Comparison of ENCODE assay signal across 11 mouse cellular contexts in the genomic region with DNA sequence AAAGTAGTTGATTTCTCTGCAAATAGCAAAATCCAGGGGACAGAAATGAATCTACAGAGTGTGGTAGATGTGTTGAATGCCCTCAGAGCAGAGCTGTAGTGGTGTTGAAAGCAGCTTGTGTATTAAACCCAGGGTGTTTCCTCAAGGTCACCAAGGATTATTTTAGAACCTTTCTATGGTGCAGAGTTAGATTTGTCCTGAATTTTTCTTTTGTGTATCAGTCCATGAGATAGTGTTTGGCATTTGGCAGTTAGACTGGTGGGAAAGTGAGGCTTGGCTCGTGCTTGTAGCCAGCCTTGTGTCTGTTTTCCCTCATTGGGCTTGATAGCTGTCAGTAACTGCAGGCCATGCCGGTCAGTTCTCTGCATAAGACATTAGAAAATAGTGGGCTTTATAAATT. TPM values are rescaled to one million over a fixed set of nuclear protein-coding genes. Genes with fewer than 3 reads are reported as not detected.
DNase-seq lines count a peak whose midpoint lies in the region; ATAC-seq and TF ChIP-seq lines count a peak whose summit lies in the region.
"Had no signal": no experiment of that assay in that cellular context is flagged by ENCODE, and none has a peak within 500 bp of the region (broad histone marks: within the 10 kb centered on the region; RNA-seq: fewer than 3 reads in every experiment).

No protein-coding gene starts in this region.

- no peak for DNase-seq in liver, embryonic 11.5 days (ENCODE audit: low spot score)
- no peak for DNase-seq in liver, postnatal 0 days
- DNase-seq in hindbrain, postnatal 0 days (ENCODE audit: low spot score): no peak
- no peak for DNase-seq in adrenal gland, adult (ENCODE audit: inconsistent age in 2 of 2, low spot score in 1 of 2)
- DNase-seq in layer of hippocampus, postnatal 14 days (ENCODE audit: low spot score in 2 of 2): no peak
- DNase-seq in layer of hippocampus, postnatal 10 days (ENCODE audit: low spot score in 2 of 2): no peak
- DNase-seq: cerebellum, adult 11 months; spleen, adult 18-20 months had no signal

- H3K4me2 ChIP-seq in liver, embryonic 11.5 days: peak overlapping the region; percentile 14; the same call in 1 of the 2 replicates
- H3K4me2 ChIP-seq in liver, postnatal 0 days (ENCODE audit: low read depth, low read length): no peak overlapping the region
- peak overlapping the region; percentile 35 for H3K4me2 ChIP-seq in forebrain, embryonic 15.5 days (replicated peaks)
- peak overlapping the region; percentile 86 for H3K4me2 ChIP-seq in hindbrain, postnatal 0 days (ENCODE audit: low read depth, low read length)
- peak overlapping the region; percentile 48 for H3K4me2 ChIP-seq in neural tube, embryonic 14.5 days (ENCODE audit: low read depth, low read length)

- no peak overlapping the region for H3K27ac ChIP-seq in liver, embryonic 11.5 days (ENCODE audit: low read depth, low read length)
- H3K27ac ChIP-seq in liver, postnatal 0 days (ENCODE audit: low read depth): no peak overlapping the region
- H3K27ac ChIP-seq in forebrain, embryonic 15.5 days (replicated peaks): no peak overlapping the region
- H3K27ac ChIP-seq in hindbrain, postnatal 0 days: no peak overlapping the region
- H3K27ac ChIP-seq in neural tube, embryonic 14.5 days (ENCODE audit: low read depth, low read length): no peak overlapping the region

- ATAC-seq in liver, embryonic 11.5 days (replicated peaks; ENCODE audit: low FRiP score): no peak
- ATAC-seq in liver, postnatal 0 days: no peak
- ATAC-seq in forebrain, embryonic 15.5 days (replicated peaks): no peak
- no peak for ATAC-seq in hindbrain, postnatal 0 days
- no peak for ATAC-seq in neural tube, embryonic 14.5 days (ENCODE audit: low read depth)

- no peak overlapping the region for H3K4me3 ChIP-seq in liver, embryonic 11.5 days (ENCODE audit: low read depth, low read length)
- H3K4me3 ChIP-seq in liver, postnatal 0 days (ENCODE audit: low read depth, low read length): no peak overlapping the region
- peak overlapping the region; percentile 11 for H3K4me3 ChIP-seq in forebrain, embryonic 15.5 days
- peak overlapping the region; percentile 24 for H3K4me3 ChIP-seq in hindbrain, postnatal 0 days (ENCODE audit: low read length)
- H3K4me3 ChIP-seq in neural tube, embryonic 14.5 days (ENCODE audit: low read depth, low read length): peak overlapping the region; percentile 18

- H3K9me3 ChIP-seq in liver, embryonic 11.5 days (ENCODE audit: control insufficient read depth, low read length): no peaks in the 10 kb centered on the region
- no peaks in the 10 kb centered on the region for H3K9me3 ChIP-seq in liver, postnatal 0 days (ENCODE audit: low read length)
- H3K9me3 ChIP-seq in forebrain, embryonic 15.5 days: no peaks in the 10 kb centered on the region
- no peaks in the 10 kb centered on the region for H3K9me3 ChIP-seq in hindbrain, postnatal 0 days (ENCODE audit: low read length)
- no peaks in the 10 kb centered on the region for H3K9me3 ChIP-seq in neural tube, embryonic 14.5 days (ENCODE audit: control insufficient read depth, low read length)
- H3K9me3 ChIP-seq: G1E had no signal

- peaks cover 30% of the 10 kb centered on the region for H3K4me1 ChIP-seq in liver, embryonic 11.5 days (replicated peaks; ENCODE audit: control insufficient read depth, insufficient read depth, low read length)
- peaks cover 18% of the 10 kb centered on the region for H3K4me1 ChIP-seq in liver, postnatal 0 days (ENCODE audit: insufficient read depth)
- peaks cover 55% of the 10 kb centered on the region for H3K4me1 ChIP-seq in forebrain, embryonic 15.5 days
- peaks cover 9% of the 10 kb centered on the region; the same call in 1 of the 2 replicates for H3K4me1 ChIP-seq in hindbrain, postnatal 0 days (ENCODE audit: insufficient read depth, low read length)
- H3K4me1 ChIP-seq in neural tube, embryonic 14.5 days (ENCODE audit: control insufficient read depth, insufficient read depth, low read length): peaks cover 36% of the 10 kb centered on the region

- H3K36me3 ChIP-seq in liver, embryonic 11.5 days (ENCODE audit: control insufficient read depth, insufficient read depth, low read length): peaks cover 4% of the 10 kb centered on the region; the same call in 1 of the 2 replicates
- H3K36me3 ChIP-seq in liver, postnatal 0 days (replicated peaks; ENCODE audit: insufficient read depth, low read length): 0 out of 2 replicates have a peak, but pooled peaks cover 6% of the 10 kb centered on the region
- no peaks in the 10 kb centered on the region for H3K36me3 ChIP-seq in forebrain, embryonic 15.5 days
- no peaks in the 10 kb centered on the region for H3K36me3 ChIP-seq in hindbrain, postnatal 0 days (ENCODE audit: insufficient read depth, low read length)
- H3K36me3 ChIP-seq in neural tube, embryonic 14.5 days (ENCODE audit: control insufficient read depth, insufficient read depth, low read length): no peaks in the 10 kb centered on the region; the same call in none of the 2 replicates

- H3K9ac ChIP-seq in liver, embryonic 11.5 days (ENCODE audit: low read depth, low read length): no peak overlapping the region
- H3K9ac ChIP-seq in liver, postnatal 0 days (replicated peaks): no peak overlapping the region
- H3K9ac ChIP-seq in forebrain, embryonic 15.5 days (replicated peaks): peak overlapping the region; percentile 5; the same call in 1 of the 2 replicates
- H3K9ac ChIP-seq in hindbrain, postnatal 0 days (replicated peaks; ENCODE audit: low read length): no peak overlapping the region
- H3K9ac ChIP-seq in neural tube, embryonic 14.5 days (replicated peaks; ENCODE audit: low read depth, low read length): no peak overlapping the region; the same call in 1 of the 2 replicates

- WGBS in liver, embryonic 11.5 days: 56% methylated on average over 2 of the region's 2 CpGs
- 57% methylated on average over 2 of the region's 2 CpGs for WGBS in liver, postnatal 0 days (ENCODE audit: insufficient replicate concordance)
- WGBS in forebrain, embryonic 15.5 days: 15% methylated on average over 2 of the region's 2 CpGs
- 19% methylated on average over 2 of the region's 2 CpGs for WGBS in hindbrain, postnatal 0 days
- 30% methylated on average over 2 of the region's 2 CpGs for WGBS in neural tube, embryonic 14.5 days

- no peaks in the 10 kb centered on the region for H3K27me3 ChIP-seq in liver, embryonic 11.5 days (replicated peaks; ENCODE audit: control insufficient read depth, insufficient read depth, low read length)
- H3K27me3 ChIP-seq in liver, postnatal 0 days (ENCODE audit: insufficient read depth, low read length): no peaks in the 10 kb centered on the region
- no peaks in the 10 kb centered on the region for H3K27me3 ChIP-seq in forebrain, embryonic 15.5 days
- no peaks in the 10 kb centered on the region for H3K27me3 ChIP-seq in hindbrain, postnatal 0 days (ENCODE audit: insufficient read depth, low read length)
- H3K27me3 ChIP-seq in neural tube, embryonic 14.5 days (ENCODE audit: control insufficient read depth, insufficient read depth, low read length): peaks cover 3% of the 10 kb centered on the region; the same call in 1 of the 2 replicates

- no peak for TF ChIP-seq EP300 in liver, postnatal 0 days (IDR thresholded peaks at IDR 0.05; ENCODE audit: low read depth)

- TF ChIP-seq CTCF in liver, postnatal 0 days (IDR thresholded peaks at IDR 0.05; ENCODE audit: low read depth): no peak
- no peak for TF ChIP-seq CTCF in hindbrain, postnatal 0 days (IDR thresholded peaks at IDR 0.05; ENCODE audit: low read depth)

RNA-seq across cellular contexts. Expression of a gene that starts 6.0 kb away (rescaled TPM):
- polyA plus RNA-seq in liver, embryonic 11.5 days (2014; fragmentation: Nextera tagmentation; extraction: Ambion mirVana): 104 and 110 TPM in 2 replicates
- polyA plus RNA-seq in liver, postnatal 0 days (2015; fragmentation: Nextera tagmentation; extraction: Ambion mirVana): 46.8 and 49.6 TPM in 2 replicates
- polyA plus RNA-seq in forebrain, embryonic 15.5 days (2015; fragmentation: Nextera tagmentation; extraction: Ambion mirVana): 259 and 261 TPM in 2 replicates
- total RNA-seq in hindbrain, postnatal 0 days (2014; rRNA removed): 203 and 227 TPM in 2 replicates
- 231 and 237 TPM in 2 replicates for polyA plus RNA-seq in hindbrain, postnatal 0 days (2015; fragmentation: Nextera tagmentation; extraction: Ambion mirVana)
- polyA plus RNA-seq in neural tube, embryonic 14.5 days (2014; fragmentation: Nextera tagmentation; extraction: Ambion mirVana): 296 and 322 TPM in 2 replicates
- total RNA-seq in layer of hippocampus, postnatal 14 days (2021): 100 to 1,000 TPM; 106 to 115 TPM
- total RNA-seq in layer of hippocampus, postnatal 10 days (2021): 100 to 1,000 TPM; 127 to 134 TPM

Comparison
In these comparisons a context has a peak if more than half of its experiments do, and no peak if none do; other contexts are left out.
1. H3K4me3 ChIP-seq: peak in forebrain, embryonic 15.5 days (single experiment), hindbrain, postnatal 0 days (single experiment) and neural tube, embryonic 14.5 days (single experiment); none in liver, embryonic 11.5 days (single experiment) and liver, postnatal 0 days (single experiment).